Mouse (Mus musculus): ENCODE measurements around the gene Hoxa5. TPM values are rescaled to one million over a fixed set of nuclear protein-coding genes. Genes with fewer than 3 reads are reported as not detected.

Hoxa5 gene
- polyA plus RNA-seq, 1 experiment from 2014 or later = 15.7 TPM

DNA sequence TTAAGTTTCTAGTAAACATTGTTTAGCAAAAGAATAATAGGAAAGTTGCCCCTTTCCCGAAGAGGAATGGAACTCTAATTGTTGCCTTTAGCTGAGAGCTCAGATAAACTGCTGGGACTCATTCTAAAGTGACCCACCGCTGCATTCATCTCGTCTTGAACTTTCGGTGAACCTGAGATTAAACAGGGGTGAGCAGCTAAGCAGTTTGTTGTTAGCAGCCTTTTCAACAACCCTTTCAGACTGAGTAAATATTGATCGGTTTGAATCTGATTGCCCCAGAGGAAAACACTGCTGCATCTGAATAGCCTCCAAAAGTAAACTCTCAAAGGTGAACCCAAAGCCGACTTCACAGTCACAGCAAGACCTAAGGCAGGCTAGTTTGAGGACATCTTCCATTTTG lies 51.1 kb downstream of the Hoxa5 start:
- no peaks in the 10 kb centered on the region for H3K36me3 ChIP-seq (ENCODE audit: control insufficient read depth, insufficient read depth, low read length)
- H3K4me3 ChIP-seq (ENCODE audit: low read length) = no peak overlapping the region
- ATAC-seq (ENCODE audit: low FRiP score, low TSS enrichment) = no peak
- H3K4me1 ChIP-seq (ENCODE audit: control insufficient read depth, insufficient read depth, low read length) = peaks cover 3% of the 10 kb centered on the region; the same call in 1 of the 2 replicates
- H3K4me2 ChIP-seq (replicated peaks; ENCODE audit: low read depth, low read length) = no peak overlapping the region
- no peaks in the 10 kb centered on the region for H3K9me3 ChIP-seq (ENCODE audit: control insufficient read depth, low read length)
- WGBS = 11% methylated on average over 6 of the region's 6 CpGs
- H3K9ac ChIP-seq (ENCODE audit: low read depth, low read length) = no peak overlapping the region
- H3K27ac ChIP-seq (ENCODE audit: low read depth, low read length) = no peak overlapping the region
- peaks cover 56% of the 10 kb centered on the region for H3K27me3 ChIP-seq (ENCODE audit: control insufficient read depth, insufficient read depth, low read length)

DNA sequence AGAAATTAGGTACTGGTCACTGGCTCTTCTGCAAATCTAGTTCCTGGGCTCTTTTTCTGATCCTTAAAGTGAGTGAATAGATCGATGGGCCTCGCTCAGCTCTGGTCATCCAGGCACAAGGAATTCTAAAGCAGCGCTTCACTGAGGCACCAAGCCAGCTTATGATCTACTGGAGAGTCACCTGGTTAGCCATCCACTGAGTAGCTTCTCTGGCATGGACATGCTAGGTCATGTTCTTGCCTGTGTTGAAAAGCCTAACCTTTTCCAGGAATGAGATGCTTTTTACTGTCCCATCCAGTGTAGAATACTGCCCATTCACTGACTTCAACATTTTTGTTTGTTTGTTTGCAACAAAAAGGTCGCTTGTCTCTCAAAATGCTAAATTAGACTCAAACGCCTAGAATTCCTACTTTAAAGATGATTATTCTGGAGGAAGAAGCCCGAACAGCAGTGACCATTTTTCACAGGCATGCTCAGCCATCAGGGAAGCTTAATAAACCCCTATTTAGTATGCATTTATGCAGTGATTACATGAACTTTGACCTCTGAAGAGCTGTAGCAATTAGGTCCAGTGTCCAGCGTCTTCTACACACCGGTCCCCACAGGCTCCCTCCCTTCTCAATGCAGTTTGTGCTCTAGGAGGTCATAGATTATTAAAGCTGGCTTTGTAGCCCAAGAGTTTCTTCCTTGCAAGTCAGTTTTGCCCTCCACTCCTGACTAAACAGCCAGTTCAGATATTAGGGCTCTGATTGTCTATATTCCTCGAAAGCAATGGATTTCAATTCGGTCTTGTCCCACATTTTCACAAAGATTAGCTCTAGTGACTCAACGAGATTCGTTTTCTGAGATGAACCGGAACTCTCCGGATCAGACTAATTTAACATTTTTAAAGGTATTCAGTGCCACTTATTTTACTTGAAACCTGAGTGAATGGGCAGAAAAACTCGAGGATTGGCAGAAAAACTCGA lies 51.9 kb downstream of the Hoxa5 start:
- H3K9me3 ChIP-seq (ENCODE audit: control insufficient read depth, low read length) = no peaks in the 10 kb centered on the region
- no peak overlapping the region for H3K4me3 ChIP-seq (ENCODE audit: low read length)
- H3K9ac ChIP-seq (ENCODE audit: low read depth, low read length) = no peak overlapping the region
- no peak for ATAC-seq (ENCODE audit: low FRiP score, low TSS enrichment)
- H3K27me3 ChIP-seq (ENCODE audit: control insufficient read depth, insufficient read depth, low read length) = peaks cover 53% of the 10 kb centered on the region
- 32% methylated on average over 16 of the region's 16 CpGs for WGBS
- peaks cover 3% of the 10 kb centered on the region; the same call in 1 of the 2 replicates for H3K4me1 ChIP-seq (ENCODE audit: control insufficient read depth, insufficient read depth, low read length)
- no peak overlapping the region for H3K4me2 ChIP-seq (replicated peaks; ENCODE audit: low read depth, low read length)
- H3K36me3 ChIP-seq (ENCODE audit: control insufficient read depth, insufficient read depth, low read length) = no peaks in the 10 kb centered on the region
- no peak overlapping the region for H3K27ac ChIP-seq (ENCODE audit: low read depth, low read length)

MicroRNAs within 50 kb of the gene (microRNA counts, 519-probe panel; counts per million panel counts)
- 8,440 counts per million, percentile 88 among the panel's probes with 10 or more counts for microRNA mmu-miR-196b

Small RNA genes lying within 50 kb of the gene (microRNA-seq; reads per million reads assigned to microRNA genes)
- 26,913 reads per million, percentile 97 among the genes with 10 or more reads in this experiment for gene Mir196b

Other genes starting within 250 kb of the Hoxa5 start
- 29.2 and 33.8 TPM in 2 replicates for gene Skap2, start 192.0 kb downstream of the Hoxa5 start, polyA plus RNA-seq (2014; fragmentation: Nextera tagmentation; extraction: Ambion mirVana)
- 0.64 and 1.0 TPM in 2 replicates for gene Hoxa1, start 46.3 kb downstream of the Hoxa5 start, polyA plus RNA-seq (2014; fragmentation: Nextera tagmentation; extraction: Ambion mirVana)
- 4.7 and 5.5 TPM in 2 replicates for gene Hoxa2, start 39.8 kb downstream of the Hoxa5 start, polyA plus RNA-seq (2014; fragmentation: Nextera tagmentation; extraction: Ambion mirVana)
- gene 5730596B20Rik, start 27.1 kb downstream of the Hoxa5 start, polyA plus RNA-seq (2014; fragmentation: Nextera tagmentation; extraction: Ambion mirVana) = 2.7 and 2.9 TPM in 2 replicates
- gene Hoxa4, start 12.8 kb downstream of the Hoxa5 start, polyA plus RNA-seq (2014; fragmentation: Nextera tagmentation; extraction: Ambion mirVana) = 3.1 and 3.6 TPM in 2 replicates
- gene Hoxa6, start 4.1 kb upstream of the Hoxa5 start, polyA plus RNA-seq (2014; fragmentation: Nextera tagmentation; extraction: Ambion mirVana) = 4.4 TPM in 2 replicates
- 9.7 and 13.6 TPM in 2 replicates for gene Hoxa3, start 8.7 kb upstream of the Hoxa5 start, polyA plus RNA-seq (2014; fragmentation: Nextera tagmentation; extraction: Ambion mirVana)
- not detected in 2 replicates for gene Gm28308, start 8.8 kb upstream of the Hoxa5 start, polyA plus RNA-seq (2014; fragmentation: Nextera tagmentation; extraction: Ambion mirVana)
- 19.1 and 19.6 TPM in 2 replicates for gene Hoxa7, start 17.3 kb upstream of the Hoxa5 start, polyA plus RNA-seq (2014; fragmentation: Nextera tagmentation; extraction: Ambion mirVana)
- 58.1 and 67.8 TPM in 2 replicates for gene Hoxa9, start 26.5 kb upstream of the Hoxa5 start, polyA plus RNA-seq (2014; fragmentation: Nextera tagmentation; extraction: Ambion mirVana)
- gene Hoxa10, start 36.3 kb upstream of the Hoxa5 start, polyA plus RNA-seq (2014; fragmentation: Nextera tagmentation; extraction: Ambion mirVana) = 177 and 186 TPM in 2 replicates
- 27.6 and 35.6 TPM in 2 replicates for gene Hoxa11, start 41.2 kb upstream of the Hoxa5 start, polyA plus RNA-seq (2014; fragmentation: Nextera tagmentation; extraction: Ambion mirVana)
- not detected in 2 replicates for gene Hoxa13, start 56.3 kb upstream of the Hoxa5 start, polyA plus RNA-seq (2014; fragmentation: Nextera tagmentation; extraction: Ambion mirVana)
- not detected in 2 replicates for gene Evx1, start 108.9 kb upstream of the Hoxa5 start, polyA plus RNA-seq (2014; fragmentation: Nextera tagmentation; extraction: Ambion mirVana)

All from kidney, embryonic 14.5 days (tissue).